In genomic region chr5:107219883-107220282, GRCm38 (mm10) we compare ENCODE assay signal across 18 mouse cellular contexts.
DNase-seq lines count a peak whose midpoint lies in the region; ATAC-seq and TF ChIP-seq lines count a peak whose summit lies in the region.
"Had no signal": no experiment of that assay in that cellular context is flagged by ENCODE, and none has a peak within 500 bp of the region (broad histone marks: within the 10 kb centered on the region; RNA-seq: fewer than 3 reads in every experiment).

No protein-coding gene starts in this region.

- H3K36me3 ChIP-seq in kidney, adult 2 months (ENCODE audit: control insufficient read depth, insufficient read depth, low read length) = no peaks in the 10 kb centered on the region
- no peaks in the 10 kb centered on the region for H3K36me3 ChIP-seq in heart, embryonic 11.5 days (ENCODE audit: control insufficient read depth, insufficient read depth, low read length)
- H3K36me3 ChIP-seq in hindbrain, embryonic 12.5 days = no peaks in the 10 kb centered on the region
- H3K36me3 ChIP-seq in forebrain, embryonic 13.5 days (ENCODE audit: poor library complexity, severe bottlenecking) = no peaks in the 10 kb centered on the region
- H3K36me3 ChIP-seq: forebrain, embryonic 15.5 days; heart, embryonic 15.5 days; limb, embryonic 12.5 days had no signal

- H3K4me3 ChIP-seq in bone marrow, adult 2 months (replicated peaks; ENCODE audit: control insufficient read depth, low read depth, low read length) = no peak overlapping the region
- no peak overlapping the region for H3K4me3 ChIP-seq in kidney, adult 2 months (ENCODE audit: insufficient read depth, low read depth, low read length)
- H3K4me3 ChIP-seq in heart, embryonic 11.5 days (ENCODE audit: low read depth, low read length) = no peak overlapping the region
- H3K4me3 ChIP-seq in hindbrain, embryonic 12.5 days = no peak overlapping the region
- H3K4me3 ChIP-seq in forebrain, embryonic 13.5 days = no peak overlapping the region
- H3K4me3 ChIP-seq: forebrain, embryonic 15.5 days; heart, embryonic 15.5 days; limb, embryonic 12.5 days had no signal

- TF ChIP-seq POLR2A in bone marrow, adult 2 months (IDR thresholded peaks at IDR 0.05; ENCODE audit: borderline replicate concordance, control insufficient read depth, low read depth, low read length) = no peak
- TF ChIP-seq POLR2A in kidney, adult 2 months (IDR thresholded peaks at IDR 0.05; ENCODE audit: low read depth, low read length) = no peak

- no peaks in the 10 kb centered on the region for H3K27me3 ChIP-seq in kidney, adult 2 months (replicated peaks; ENCODE audit: control insufficient read depth, insufficient read depth, low read length)
- no peaks in the 10 kb centered on the region for H3K27me3 ChIP-seq in heart, embryonic 11.5 days (ENCODE audit: control insufficient read depth, insufficient read depth, low read length)
- H3K27me3 ChIP-seq in hindbrain, embryonic 12.5 days = no peaks in the 10 kb centered on the region
- H3K27me3 ChIP-seq in forebrain, embryonic 13.5 days = peaks cover 11% of the 10 kb centered on the region; the same call in 1 of the 2 replicates
- H3K27me3 ChIP-seq: CH12.LX; forebrain, embryonic 15.5 days; heart, embryonic 15.5 days; limb, embryonic 12.5 days had no signal

- 77% methylated on average over 6 of the region's 6 CpGs for WGBS in bone marrow, adult 2 months
- 87% methylated on average over 6 of the region's 6 CpGs for WGBS in kidney, adult 2 months
- 74% methylated on average over 6 of the region's 6 CpGs for WGBS in heart, embryonic 11.5 days (ENCODE audit: insufficient replicate concordance)
- WGBS in hindbrain, embryonic 12.5 days = 76% methylated on average over 6 of the region's 6 CpGs
- WGBS in forebrain, embryonic 13.5 days = 75% methylated on average over 6 of the region's 6 CpGs

- no peak overlapping the region for H3K4me2 ChIP-seq in heart, embryonic 11.5 days
- H3K4me2 ChIP-seq in hindbrain, embryonic 12.5 days (replicated peaks) = no peak overlapping the region
- no peak overlapping the region for H3K4me2 ChIP-seq in forebrain, embryonic 13.5 days
- H3K4me2 ChIP-seq: forebrain, embryonic 15.5 days; heart, embryonic 15.5 days; limb, embryonic 12.5 days had no signal

- TF ChIP-seq CTCF in bone marrow, adult 2 months (IDR thresholded peaks at IDR 0.05; ENCODE audit: control insufficient read depth, insufficient read depth, low read length) = no peak
- TF ChIP-seq CTCF in kidney, adult 2 months (conservative IDR thresholded peaks at IDR 0.05; ENCODE audit: insufficient read depth, insufficient read length, low read depth, low read length) = no peak

- peak; percentile 43 for DNase-seq in 3T3-L1 (ENCODE audit: low read depth, low spot score)
- DNase-seq in CD4-positive, CD25-positive, alpha-beta regulatory T cell, adult 2 months (ENCODE audit: low read depth, low spot score) = peak; percentile 68
- no peak for DNase-seq in kidney, adult 2 months
- DNase-seq: cerebellum, adult 9-11 months; embryo, embryonic 11 days; heart, adult 18-20 months; lung, postnatal 10 days; right cerebral cortex, postnatal 14 days had no signal

- no peaks in the 10 kb centered on the region for H3K9me3 ChIP-seq in heart, embryonic 11.5 days (replicated peaks; ENCODE audit: control insufficient read depth, low read length)
- no peaks in the 10 kb centered on the region for H3K9me3 ChIP-seq in hindbrain, embryonic 12.5 days (replicated peaks)
- H3K9me3 ChIP-seq in forebrain, embryonic 13.5 days (replicated peaks) = no peaks in the 10 kb centered on the region
- H3K9me3 ChIP-seq: forebrain, embryonic 15.5 days; heart, embryonic 15.5 days; limb, embryonic 12.5 days had no signal

- peak; percentile 24 for ATAC-seq in inflammation-experienced regulatory T-cells, adult 6 months
- ATAC-seq in heart, embryonic 11.5 days (replicated peaks; ENCODE audit: insufficient number of reproducible peaks, low FRiP score, low TSS enrichment) = no peak
- ATAC-seq in hindbrain, embryonic 12.5 days (ENCODE audit: low FRiP score) = no peak
- no peak for ATAC-seq in forebrain, embryonic 13.5 days
- ATAC-seq: forebrain, embryonic 15.5 days; intestine, embryonic 16.5 days had no signal

- peaks cover 15% of the 10 kb centered on the region for H3K4me1 ChIP-seq in bone marrow, adult 2 months (ENCODE audit: control insufficient read depth, insufficient read depth, low read length)
- peaks cover 20% of the 10 kb centered on the region for H3K4me1 ChIP-seq in kidney, adult 2 months (ENCODE audit: control insufficient read depth, insufficient read depth, low read length)
- peaks cover 38% of the 10 kb centered on the region for H3K4me1 ChIP-seq in heart, embryonic 11.5 days (ENCODE audit: control insufficient read depth, insufficient read depth, low read length)
- H3K4me1 ChIP-seq in hindbrain, embryonic 12.5 days = peaks cover 29% of the 10 kb centered on the region
- H3K4me1 ChIP-seq in forebrain, embryonic 13.5 days = peaks cover 12% of the 10 kb centered on the region

- no peak overlapping the region for H3K9ac ChIP-seq in heart, embryonic 11.5 days (ENCODE audit: low read depth, low read length)
- no peak overlapping the region for H3K9ac ChIP-seq in hindbrain, embryonic 12.5 days
- H3K9ac ChIP-seq in forebrain, embryonic 13.5 days = no peak overlapping the region
- H3K9ac ChIP-seq: forebrain, embryonic 15.5 days; heart, embryonic 15.5 days; limb, embryonic 12.5 days had no signal

- H3K27ac ChIP-seq in bone marrow, adult 2 months (ENCODE audit: control insufficient read depth, insufficient read depth, low read depth, low read length, poor library complexity) = peak overlapping the region; percentile 5; the same call in 1 of the 2 replicates
- H3K27ac ChIP-seq in kidney, adult 2 months (ENCODE audit: insufficient read depth, low read depth, low read length) = no peak overlapping the region
- H3K27ac ChIP-seq in heart, embryonic 11.5 days (ENCODE audit: low read depth, low read length) = no peak overlapping the region
- H3K27ac ChIP-seq in hindbrain, embryonic 12.5 days = no peak overlapping the region
- no peak overlapping the region for H3K27ac ChIP-seq in forebrain, embryonic 13.5 days
- H3K27ac ChIP-seq: forebrain, embryonic 15.5 days; heart, embryonic 15.5 days; limb, embryonic 12.5 days had no signal
